Mouse (Mus musculus): Measurements from ENCODE around the gene Ces1b.

Ces1b gene

GRCm38 (mm10) chr8:93079887-93080286 lies at the start of gene Ces1b:
Ces1b (minus strand) TSS chr8:93080017.
- in situ Hi-C loops (cut with MboI), result no loop called here

- in situ Hi-C loops (cut with MboI), result no loop called here
Measured at GRCm38 (mm10) chr8:93126476-93126875, 46.7 kb upstream of the Ces1b start.

GRCm38 (mm10) chr8:93122005-93122404 lies 42.2 kb upstream of the Ces1b start:
- in situ Hi-C loops (cut with MboI), result no loop called here

GRCm38 (mm10) chr8:93095376-93095775 lies 15.6 kb upstream of the Ces1b start:
- in situ Hi-C loops (cut with MboI), result no loop called here

- in situ Hi-C loops (cut with MboI), result no loop called here
Measured at GRCm38 (mm10) chr8:93091324-93091723, 11.5 kb upstream of the Ces1b start.

- in situ Hi-C loops (cut with MboI), result no loop called here
Measured at GRCm38 (mm10) chr8:93088686-93089122, 8.9 kb upstream of the Ces1b start.

GRCm38 (mm10) chr8:93088193-93088592 lies 8.4 kb upstream of the Ces1b start:
- in situ Hi-C loops (cut with MboI), result no loop called here

- in situ Hi-C loops (cut with MboI), result no loop called here
Measured at GRCm38 (mm10) chr8:93075251-93075650, 4.6 kb downstream of the Ces1b start.

GRCm38 (mm10) chr8:93063416-93064117 lies 16.2 kb downstream of the Ces1b start:
- in situ Hi-C loops (cut with MboI), result no loop called here

GRCm38 (mm10) chr8:93059185-93059584 lies 20.6 kb downstream of the Ces1b start:
- in situ Hi-C loops (cut with MboI), result no loop called here

- in situ Hi-C loops (cut with MboI), result no loop called here
Measured at GRCm38 (mm10) chr8:93055238-93055637, 24.6 kb downstream of the Ces1b start.

- in situ Hi-C loops (cut with MboI), result no loop called here
Measured at GRCm38 (mm10) chr8:93048510-93049416, 31.1 kb downstream of the Ces1b start.

GRCm38 (mm10) chr8:93048092-93048491 lies 31.7 kb downstream of the Ces1b start, which contains the start of gene Ces1a:
Ces1a (minus strand) TSS chr8:93048192.
- in situ Hi-C loops (cut with MboI), result no loop called here

GRCm38 (mm10) chr8:93043083-93043482 lies 36.7 kb downstream of the Ces1b start:
- in situ Hi-C loops (cut with MboI), result no loop called here

GRCm38 (mm10) chr8:93040776-93041567 lies 38.8 kb downstream of the Ces1b start:
- in situ Hi-C loops (cut with MboI), result no loop called here

GRCm38 (mm10) chr8:93040256-93040655 lies 39.6 kb downstream of the Ces1b start:
- in situ Hi-C loops (cut with MboI), result no loop called here

- in situ Hi-C loops (cut with MboI), result no loop called here
Measured at GRCm38 (mm10) chr8:93038831-93039230, 41.0 kb downstream of the Ces1b start.

GRCm38 (mm10) chr8:93030664-93031063 lies 49.2 kb downstream of the Ces1b start:
- in situ Hi-C loops (cut with MboI), result no loop called here

- in situ Hi-C loops (cut with MboI), result no loop called here
Measured at GRCm38 (mm10) chr8:93021738-93022137, 58.1 kb downstream of the Ces1b start.

- in situ Hi-C loops (cut with MboI), result no loop called here
Measured at GRCm38 (mm10) chr8:93014300-93014699, 65.5 kb downstream of the Ces1b start.

- in situ Hi-C loops (cut with MboI), result no loop called here
Measured at GRCm38 (mm10) chr8:93012226-93012625, 67.6 kb downstream of the Ces1b start.

GRCm38 (mm10) chr8:93011439-93011838 lies 68.4 kb downstream of the Ces1b start:
- in situ Hi-C loops (cut with MboI), result no loop called here
